In genomic region chr9:72985250-72986220, GRCm38 (mm10) we compare ENCODE assay signal across 8 mouse cellular contexts. TPM values are rescaled to one million over a fixed set of nuclear protein-coding genes. Genes with fewer than 3 reads are reported as not detected.
DNase-seq lines count a peak whose midpoint lies in the region; ATAC-seq lines count a peak whose summit lies in the region.

Gene Ccpg1os (minus strand): TSS chr9:72985382.
Gene Ccpg1 (plus strand): TSS chr9:72985429.

- H3K4me2 ChIP-seq in hindbrain, embryonic 12.5 days (replicated peaks), result peak within 1 kb of the TSS; percentile 87

- ATAC-seq in hindbrain, embryonic 12.5 days (ENCODE audit: low FRiP score), result peak; percentile 99

- no peaks in the 10 kb centered on the region for H3K9me3 ChIP-seq in hindbrain, embryonic 12.5 days (replicated peaks)

- H3K4me1 ChIP-seq in hindbrain, embryonic 12.5 days, result peaks cover 17% of the 10 kb centered on the region

- peak; percentile 96 for DNase-seq in NIH3T3 (ENCODE audit: low read depth)
- DNase-seq in cerebellum, postnatal 10 days, result peak; percentile 97 to 99
- peak; percentile 97 to 98 for DNase-seq in frontal cortex, postnatal 10 days (ENCODE audit: low spot score in 2 of 2)
- peak; percentile 95 to 98 for DNase-seq in layer of hippocampus, postnatal 14 days (ENCODE audit: low spot score in 2 of 2)
- DNase-seq in lung, postnatal 14 days, result peak; percentile 95
- peak; percentile 90 for DNase-seq in retina, adult 2 months (ENCODE audit: low read depth, low spot score)
- peak; percentile 95 to 99 for DNase-seq in thymus, postnatal 36 days

- under 1% methylated on average over 88 of the region's 88 CpGs for WGBS in hindbrain, embryonic 12.5 days

- H3K4me3 ChIP-seq in hindbrain, embryonic 12.5 days, result peak within 1 kb of the TSS; percentile 87

- H3K36me3 ChIP-seq in hindbrain, embryonic 12.5 days, result no peaks in the 10 kb centered on the region

- H3K27me3 ChIP-seq in hindbrain, embryonic 12.5 days, result no peaks in the 10 kb centered on the region

- peak within 1 kb of the TSS; percentile 88 for H3K27ac ChIP-seq in hindbrain, embryonic 12.5 days

- peak within 1 kb of the TSS; percentile 83 for H3K9ac ChIP-seq in hindbrain, embryonic 12.5 days

RNA-seq across cellular contexts. Expression of gene Ccpg1os, which starts in this region (rescaled TPM):
- 26.5 and 27.9 TPM in 2 replicates for polyA plus RNA-seq in hindbrain, embryonic 12.5 days (2016; fragmentation: Nextera tagmentation; extraction: Ambion mirVana)
- 10 to 100 TPM; 10.1 to 11.1 TPM for total RNA-seq in layer of hippocampus, postnatal 14 days (2021)

RNA-seq across cellular contexts. Expression of gene Ccpg1, which starts in this region (rescaled TPM):
- 38.7 and 44.3 TPM in 2 replicates for polyA plus RNA-seq in hindbrain, embryonic 12.5 days (2016; fragmentation: Nextera tagmentation; extraction: Ambion mirVana)
- 100 to 1,000 TPM; 135 to 140 TPM for total RNA-seq in layer of hippocampus, postnatal 14 days (2021)

Comparison
In these comparisons a context has a peak if more than half of its experiments do, and no peak if none do; other contexts are left out.
1. Peak in every context shown above with its lines: DNase-seq, ATAC-seq, H3K4me3 ChIP-seq and H3K27ac ChIP-seq.